Mouse (Mus musculus): ENCODE data around the gene Irgm1.
"Not testable (repeated sequence)": the region's sequence is repeated elsewhere in the genome, so short reads cannot be mapped to it uniquely, and the experiment has no call there.

Gene Irgm1

DNA sequence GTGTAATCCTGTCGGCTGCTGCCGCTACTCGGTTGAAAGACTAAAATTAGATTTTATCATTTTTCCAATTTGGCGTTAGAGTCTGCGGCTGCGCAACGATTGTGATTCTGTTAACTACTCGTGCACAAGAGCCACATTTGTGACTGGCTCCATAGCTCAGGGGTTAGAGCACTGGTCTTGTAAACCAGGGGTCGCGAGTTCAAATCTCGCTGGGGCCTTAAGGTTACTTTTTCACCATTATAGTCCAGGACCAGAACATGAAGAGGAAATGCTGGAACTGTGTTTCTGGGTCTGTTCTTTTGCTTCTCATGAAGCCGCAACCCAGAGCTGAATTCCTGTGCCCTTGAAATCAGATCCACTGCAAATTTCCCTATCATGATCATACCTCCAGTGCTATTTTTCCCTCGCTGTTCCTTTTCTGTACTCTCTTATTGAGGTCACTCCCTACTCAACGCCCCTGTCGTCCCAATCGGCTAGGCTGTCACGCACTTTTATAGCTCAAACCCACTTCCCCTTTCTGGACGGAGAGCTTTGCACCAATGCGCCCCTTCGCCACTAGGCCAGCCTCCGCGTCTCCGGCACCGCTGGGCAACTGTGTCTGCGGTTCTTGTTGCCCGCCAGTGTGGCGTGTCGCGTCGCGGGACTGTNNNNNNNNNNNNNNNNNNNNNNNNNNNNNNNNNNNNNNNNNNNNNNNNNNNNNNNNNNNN is 17.9 kb downstream of the Irgm1 start:
- peak; percentile 88 for DNase-seq (ENCODE audit: low spot score)

DNA sequence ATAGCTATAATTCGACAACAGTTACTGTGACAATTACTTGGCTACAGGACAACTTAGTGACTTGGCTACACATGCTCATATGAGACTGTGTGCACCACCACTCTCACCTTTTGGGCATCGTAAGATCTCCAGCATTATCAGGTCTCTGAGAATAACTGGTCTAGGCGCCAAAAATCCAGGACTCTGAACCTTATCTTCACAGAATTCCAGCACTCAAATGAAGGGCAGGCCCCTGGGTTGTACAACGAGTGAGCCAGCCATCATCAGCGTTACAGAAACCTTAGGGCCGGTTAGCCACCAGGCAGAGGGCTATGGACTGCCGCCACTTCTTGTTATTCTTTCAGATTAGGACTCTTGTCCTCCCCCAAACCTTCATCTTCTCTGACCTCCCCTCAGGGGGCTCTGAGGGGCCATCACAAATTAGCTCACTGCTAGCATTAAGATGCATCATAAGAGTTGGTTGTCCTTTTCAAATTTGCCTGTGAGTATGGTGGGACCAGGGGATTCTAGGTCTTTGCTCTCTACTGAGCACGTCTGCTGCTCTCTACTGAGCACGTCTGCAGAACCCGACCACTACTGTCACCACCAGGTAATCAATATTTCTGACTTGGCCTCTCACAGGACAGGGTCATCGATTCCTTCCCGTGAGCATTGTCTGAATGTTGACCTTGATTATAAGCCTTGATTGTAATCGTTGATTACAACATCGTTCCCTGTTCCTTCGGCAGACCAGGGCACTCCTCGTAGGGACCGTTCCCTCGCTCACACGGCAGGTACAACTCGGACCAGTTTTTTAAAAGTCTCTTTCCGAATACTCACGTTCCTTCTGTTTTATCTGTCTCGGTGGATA is 18.6 kb downstream of the Irgm1 start:
- no peak for DNase-seq (ENCODE audit: low spot score)

DNA sequence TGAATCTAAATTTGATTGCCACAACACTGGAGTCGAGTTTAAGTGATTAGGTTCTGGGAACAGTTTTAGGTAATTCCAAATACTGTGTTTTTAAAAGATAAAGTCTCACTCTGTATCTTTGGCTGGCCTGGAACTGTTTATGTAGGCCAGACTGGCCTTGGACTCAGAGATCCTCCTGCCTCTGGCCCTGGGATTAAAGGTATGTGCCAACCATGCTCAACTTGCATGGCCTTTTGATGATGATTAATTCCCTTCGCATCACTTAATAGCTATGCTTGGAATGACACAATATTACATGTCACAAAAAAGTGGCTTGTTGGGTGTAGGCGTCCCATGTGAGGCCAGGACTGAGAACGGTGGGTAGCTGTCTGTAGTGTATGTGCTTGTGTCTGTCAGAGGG is 19.3 kb downstream of the Irgm1 start:
- DNase-seq (ENCODE audit: low spot score) = no peak

DNA sequence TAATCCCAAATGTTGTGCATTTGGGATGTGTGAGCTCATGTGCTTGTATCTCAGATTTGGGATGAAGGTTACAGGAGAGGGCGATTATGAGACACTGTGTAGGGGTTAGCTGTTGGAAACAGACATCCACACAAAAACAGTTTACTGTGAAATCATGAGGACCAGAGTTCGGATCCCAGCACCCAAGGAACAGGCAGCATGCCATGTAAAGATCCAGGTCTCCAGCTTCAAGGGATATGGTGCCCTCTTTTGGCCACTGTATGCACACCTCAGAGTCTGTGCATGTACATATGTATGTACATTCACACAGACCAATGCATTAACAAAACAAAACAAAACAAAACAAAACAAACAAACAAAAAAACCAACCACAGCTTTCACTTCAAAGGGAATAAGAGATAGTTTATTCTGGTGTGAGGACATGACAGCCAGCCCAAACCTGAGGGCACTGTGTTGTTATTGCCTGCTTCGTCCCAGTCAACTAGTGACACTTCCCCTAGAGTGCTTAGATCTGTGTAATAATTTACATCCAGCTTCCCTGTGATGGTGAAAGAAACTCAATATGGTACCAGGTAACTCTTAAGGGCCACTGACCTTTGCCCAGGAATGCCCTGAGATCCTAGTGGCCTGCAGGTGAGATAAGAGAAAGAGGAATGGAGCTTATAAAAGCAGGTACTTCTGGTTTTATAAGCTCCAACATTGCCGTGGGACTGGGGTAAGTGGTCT is 20.1 kb downstream of the Irgm1 start:
- no peak for DNase-seq (ENCODE audit: low spot score)

DNA sequence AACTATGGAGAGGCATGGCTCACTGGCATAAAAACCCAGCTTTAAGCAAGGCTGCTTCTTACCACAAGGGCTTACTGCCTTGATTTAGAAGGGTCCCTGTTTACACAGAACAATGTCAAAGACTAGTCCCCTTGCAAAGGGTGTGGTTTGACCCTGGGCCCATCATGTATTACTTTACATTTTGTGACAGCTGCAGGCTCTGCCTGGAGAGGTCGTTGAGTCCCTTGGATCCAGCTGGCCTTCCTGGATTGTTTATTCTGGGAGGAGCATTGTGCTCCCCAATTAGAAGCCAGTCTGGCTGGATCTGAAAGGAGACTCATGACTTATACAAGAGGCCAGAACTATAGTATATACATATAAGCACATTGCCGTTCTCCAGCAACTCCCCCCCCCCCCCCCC is 21.2 kb downstream of the Irgm1 start:
- no peak for DNase-seq (ENCODE audit: low spot score)

DNA sequence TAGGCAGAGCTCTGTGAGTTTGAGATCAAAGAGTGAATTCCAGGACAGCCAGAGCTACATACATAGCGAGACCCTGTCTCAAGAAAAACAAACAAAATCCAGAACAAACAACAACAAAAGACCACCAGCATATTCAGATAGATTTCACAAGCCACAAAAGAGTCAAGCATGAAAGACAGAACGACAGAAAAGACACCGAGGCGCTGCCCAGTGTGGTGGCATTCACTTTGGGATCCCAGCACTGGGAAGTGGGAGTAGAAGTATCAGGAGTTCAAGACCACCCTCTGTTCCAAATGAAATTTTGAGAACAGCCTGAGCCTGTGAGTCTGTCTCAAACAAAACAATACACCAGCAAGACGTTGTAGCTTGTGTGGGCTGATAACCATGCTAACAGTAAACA is 24.6 kb downstream of the Irgm1 start:
- DNase-seq (ENCODE audit: low spot score) = no peak

DNA sequence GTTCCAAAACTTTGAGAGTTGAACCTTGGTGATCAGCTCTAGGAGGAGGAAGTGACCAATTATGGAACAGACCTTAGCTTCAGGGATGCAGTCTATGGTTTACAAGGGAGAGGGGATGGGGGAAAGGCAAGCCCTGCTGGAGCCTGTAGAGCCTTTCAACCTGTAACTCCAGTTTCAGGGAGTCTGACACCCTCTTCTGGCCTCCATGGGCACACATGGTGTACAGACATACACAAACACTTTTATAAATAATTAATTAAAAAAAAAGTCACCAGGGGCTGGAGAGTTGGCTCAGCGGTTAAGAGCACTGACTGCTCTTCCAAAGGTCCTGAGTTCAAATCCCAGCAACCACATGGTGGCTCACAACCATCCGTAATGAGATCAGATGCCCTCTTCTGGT is 25.1 kb downstream of the Irgm1 start:
- not testable (repeated sequence) for DNase-seq (ENCODE audit: low spot score)

DNA sequence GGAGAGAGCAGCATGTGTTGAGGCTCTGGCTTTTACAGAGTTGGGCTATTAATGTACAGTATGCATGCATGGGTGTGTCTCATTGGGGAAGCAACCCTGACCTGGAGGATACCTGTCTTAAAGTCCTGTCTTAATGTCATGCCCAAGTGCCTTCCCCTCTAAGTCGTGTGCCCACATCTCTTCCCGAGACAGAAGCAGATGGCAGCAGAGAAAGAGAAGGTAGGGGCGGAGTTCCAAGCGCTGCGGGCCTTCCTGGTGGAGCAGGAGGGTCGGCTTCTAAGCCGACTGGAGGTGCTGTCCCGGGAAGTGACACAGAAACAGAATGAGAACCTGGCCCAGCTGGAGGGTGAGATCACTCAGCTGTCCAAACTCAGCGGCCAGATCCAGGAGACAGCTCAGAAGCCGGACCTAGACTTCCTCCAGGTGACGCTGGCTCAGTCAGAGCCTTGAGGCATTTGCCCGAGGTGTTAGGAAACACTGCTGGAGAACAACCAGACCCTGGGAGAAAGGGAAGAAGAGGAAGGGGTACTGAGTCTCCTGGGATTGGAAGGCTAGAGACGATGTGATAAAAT is 26.2 kb downstream of the Irgm1 start:
- DNase-seq (ENCODE audit: low spot score) = no peak

DNA sequence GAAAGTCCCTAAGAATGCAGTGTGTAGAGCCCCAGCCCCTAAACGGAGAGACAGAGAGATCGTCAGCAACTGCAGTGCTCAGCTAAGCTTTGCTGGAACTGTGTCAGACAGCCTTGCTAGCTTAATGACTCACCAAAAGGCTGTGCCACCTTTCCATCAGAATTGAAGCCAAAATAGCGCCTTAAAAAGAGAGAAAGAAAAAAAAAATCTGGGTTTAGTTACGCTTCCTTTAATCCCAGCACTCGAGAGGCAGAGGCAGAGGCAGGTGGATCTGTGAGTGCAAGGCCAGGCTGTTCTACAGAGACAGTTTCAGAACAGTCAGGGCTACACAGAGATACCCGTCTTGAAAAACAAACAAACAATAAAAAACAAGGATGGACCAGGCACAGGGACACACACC is 27.2 kb downstream of the Irgm1 start:
- DNase-seq (ENCODE audit: low spot score) = no peak

DNA sequence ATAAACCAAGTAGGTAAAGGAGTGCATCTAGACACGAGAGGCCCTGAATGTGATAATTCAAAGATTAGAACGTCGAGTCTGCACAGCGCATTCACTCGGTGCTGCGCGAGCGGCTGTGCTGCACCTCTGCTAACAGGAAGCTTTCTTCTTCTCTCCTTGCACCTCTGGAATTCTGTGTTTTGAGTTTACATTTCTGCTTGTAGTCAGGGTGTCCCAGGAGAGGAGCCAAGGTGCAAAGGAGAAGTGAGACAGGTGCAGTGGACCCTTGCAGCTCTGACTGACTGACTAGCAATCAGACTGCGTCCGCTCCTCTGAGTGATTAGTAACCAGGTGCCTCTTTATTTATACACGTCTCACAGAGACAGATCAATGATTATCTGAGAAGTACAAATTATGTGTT is 28.3 kb downstream of the Irgm1 start:
- no peak for DNase-seq (ENCODE audit: low spot score)

DNA sequence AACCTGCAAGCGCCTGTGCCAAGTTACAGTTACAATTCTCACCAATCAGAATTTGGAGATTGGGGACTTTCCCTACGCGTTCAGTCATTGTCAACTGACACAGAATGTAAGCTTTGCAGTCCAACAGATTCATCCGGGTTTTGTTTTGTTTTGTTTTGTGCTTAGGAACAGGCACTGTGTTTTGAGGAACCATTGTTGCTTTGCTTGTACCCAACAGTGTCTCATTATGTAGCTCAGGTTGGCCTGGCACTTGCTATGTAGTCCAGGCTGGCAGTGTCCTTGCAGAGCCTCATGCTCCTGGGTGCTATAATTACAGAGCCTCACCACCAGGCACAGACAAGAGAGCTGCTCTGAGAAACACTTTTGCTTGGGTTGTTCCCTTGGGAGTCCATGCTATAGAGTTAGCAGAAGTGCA is 29.1 kb downstream of the Irgm1 start:
- DNase-seq (ENCODE audit: low spot score) = no peak

DNA sequence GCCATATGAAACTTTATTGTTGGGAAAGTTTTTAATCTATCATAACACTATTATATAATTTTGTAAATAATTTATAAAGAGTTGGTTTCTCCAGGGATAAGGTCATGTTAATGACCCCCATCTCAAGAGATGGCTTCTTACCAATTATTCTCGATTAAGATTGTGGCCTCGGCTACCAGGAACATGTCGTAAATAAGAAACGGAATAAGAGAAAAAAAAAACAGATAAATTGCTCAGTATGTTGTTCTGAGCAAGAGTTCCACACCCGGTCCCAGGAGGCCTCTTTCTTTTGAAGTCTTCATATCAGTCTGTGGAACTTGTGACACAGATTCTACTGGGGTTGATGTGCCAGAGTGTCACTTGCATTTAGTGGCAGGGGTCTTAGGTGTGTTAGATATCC is 30.3 kb downstream of the Irgm1 start:
- no peak for DNase-seq (ENCODE audit: low spot score)

DNA sequence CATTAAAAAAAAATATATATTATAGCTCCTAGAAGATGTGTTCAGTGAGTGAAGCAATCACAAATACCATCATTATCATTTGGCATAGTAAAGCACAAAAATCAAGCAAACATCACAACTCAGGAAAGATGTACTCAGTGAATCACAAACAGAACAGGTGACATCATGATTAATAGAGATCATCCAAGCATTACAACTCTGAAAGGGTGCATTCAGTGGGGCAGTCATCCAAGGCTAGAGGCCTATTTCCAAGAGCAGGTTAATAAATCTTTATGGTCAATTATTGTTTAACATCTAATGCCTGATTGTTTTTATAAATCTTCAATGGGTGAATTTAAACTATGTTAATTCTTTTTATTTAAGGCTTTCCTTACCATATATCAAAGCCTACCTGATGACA is 30.7 kb downstream of the Irgm1 start:
- DNase-seq (ENCODE audit: low spot score) = no peak

DNA sequence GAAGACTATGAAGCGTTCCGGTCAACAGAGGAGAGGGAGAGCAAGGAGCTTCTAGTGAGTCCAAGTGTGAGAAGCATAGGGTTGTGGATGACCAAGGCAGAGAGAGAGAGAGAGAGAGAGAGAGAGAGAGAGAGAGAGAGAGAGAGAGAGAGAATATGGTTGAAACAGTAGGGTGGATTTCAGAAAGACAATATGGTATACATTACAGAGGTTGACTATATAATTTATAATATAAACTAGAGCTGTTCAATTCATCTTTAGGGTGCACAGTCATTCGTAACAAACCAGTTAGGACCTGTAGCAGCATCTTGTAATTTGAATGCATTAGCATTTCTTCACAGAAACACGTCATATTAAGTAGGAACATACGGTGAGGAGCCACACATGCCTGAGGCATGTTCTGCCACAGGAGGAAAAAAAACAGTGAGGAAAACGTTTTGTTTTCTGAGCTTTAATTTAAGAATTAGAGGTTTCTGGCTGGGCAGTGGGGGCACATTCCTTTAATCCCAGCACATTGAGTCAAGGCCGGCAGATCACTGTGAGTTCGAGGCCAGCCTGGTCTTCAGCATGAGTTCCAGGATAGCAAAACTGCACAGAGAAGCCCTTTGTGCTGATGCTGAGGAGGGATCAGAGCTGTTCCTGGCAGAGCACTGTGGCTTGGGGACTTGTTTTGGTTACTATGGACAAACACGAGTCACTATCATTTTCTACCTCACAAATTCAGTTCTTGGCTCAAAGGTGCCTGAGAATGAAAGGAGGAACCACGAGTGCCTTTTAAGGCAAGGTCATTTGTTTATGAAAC is 32.4 kb downstream of the Irgm1 start:
- no peak for DNase-seq (ENCODE audit: low spot score)

DNA sequence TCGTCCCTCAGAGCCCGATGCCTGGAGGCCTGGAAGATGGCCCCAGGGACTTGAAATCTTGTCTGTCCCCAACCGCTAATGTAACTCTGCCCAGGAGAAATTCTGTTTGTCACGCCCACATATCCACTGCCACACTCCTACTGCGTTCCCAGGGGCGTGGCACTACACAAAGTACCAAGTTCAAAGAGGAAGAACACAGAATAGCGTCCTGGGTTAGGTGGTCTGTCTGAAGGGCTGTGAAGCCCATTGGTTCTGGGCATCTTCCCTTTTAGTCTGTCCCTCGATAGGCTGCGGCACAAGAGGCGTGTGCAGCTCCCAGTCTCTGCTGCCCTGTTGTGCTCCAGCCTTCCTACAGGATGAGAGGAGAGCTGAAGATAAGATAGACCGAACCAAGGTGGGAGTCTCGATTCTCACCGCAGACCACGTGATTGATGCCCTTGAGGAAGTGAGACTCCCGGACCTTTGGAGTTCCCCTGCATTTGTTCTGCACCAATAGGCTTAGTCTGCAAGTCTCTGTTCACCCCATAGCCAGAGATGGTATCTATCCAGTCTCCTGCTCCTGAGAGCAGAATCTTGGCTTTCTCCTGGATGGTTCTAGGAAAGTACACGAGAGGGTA is 33.2 kb downstream of the Irgm1 start:
- DNase-seq (ENCODE audit: low spot score) = no peak

DNA sequence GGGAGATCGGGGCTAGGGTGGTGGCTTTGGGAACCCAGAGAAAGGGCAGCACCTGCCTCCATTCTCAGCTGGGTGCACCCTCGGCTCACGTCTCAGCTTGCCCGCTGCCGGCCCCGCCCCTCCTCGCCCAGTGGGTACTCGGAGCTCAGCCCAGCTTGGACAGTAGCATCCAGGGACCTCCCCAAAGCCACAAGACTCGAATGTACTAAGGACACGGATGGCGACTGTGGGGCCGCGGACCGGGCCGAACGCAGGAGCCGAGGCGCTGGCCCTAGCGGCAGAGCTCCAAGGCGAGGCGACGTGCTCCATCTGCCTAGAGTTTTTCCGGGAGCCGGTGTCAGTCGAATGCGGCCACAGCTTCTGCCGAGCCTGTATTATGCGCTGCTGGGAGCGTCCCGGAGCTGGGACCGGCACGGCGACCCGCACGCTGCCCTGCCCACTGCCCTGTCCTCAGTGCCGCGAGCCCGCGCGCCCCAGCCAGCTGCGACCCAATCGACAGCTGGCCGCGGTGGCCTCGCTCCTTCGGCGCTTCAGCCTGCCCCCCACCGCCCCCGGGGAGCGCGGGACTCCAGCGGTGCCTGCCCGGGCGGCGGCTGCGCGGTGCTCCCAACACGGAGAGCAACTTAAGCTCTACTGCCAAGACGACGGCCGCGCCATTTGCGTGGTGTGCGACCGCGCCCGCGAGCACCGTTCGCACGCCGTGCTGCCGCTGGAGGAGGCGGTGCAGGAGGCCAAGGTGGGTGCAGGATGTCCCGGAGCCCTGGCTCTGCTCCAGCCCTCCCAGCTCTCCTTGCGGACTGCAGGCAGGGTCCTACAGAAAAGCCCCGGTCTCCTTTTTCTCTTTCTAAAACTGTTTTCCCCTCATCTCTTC is 33.9 kb downstream of the Irgm1 start:
- peak; percentile 82 for DNase-seq (ENCODE audit: low spot score)

DNA sequence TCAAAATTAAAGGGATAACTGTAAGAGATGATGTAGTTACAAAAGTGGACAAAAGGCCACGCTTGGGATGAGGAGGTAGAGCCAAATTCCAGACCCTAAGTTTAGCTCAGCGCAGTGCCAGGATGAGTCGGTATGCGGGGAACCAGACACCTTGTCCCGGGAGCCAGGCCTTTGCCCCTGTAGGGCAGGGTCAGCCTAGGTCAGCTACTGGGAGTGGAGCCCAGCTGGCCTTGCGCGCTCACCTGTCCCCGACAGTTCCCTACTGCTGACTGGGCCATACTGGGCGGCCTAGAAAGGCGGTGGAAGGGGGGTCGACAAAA is 34.5 kb downstream of the Irgm1 start:
- DNase-seq (ENCODE audit: low spot score) = no peak

DNA sequence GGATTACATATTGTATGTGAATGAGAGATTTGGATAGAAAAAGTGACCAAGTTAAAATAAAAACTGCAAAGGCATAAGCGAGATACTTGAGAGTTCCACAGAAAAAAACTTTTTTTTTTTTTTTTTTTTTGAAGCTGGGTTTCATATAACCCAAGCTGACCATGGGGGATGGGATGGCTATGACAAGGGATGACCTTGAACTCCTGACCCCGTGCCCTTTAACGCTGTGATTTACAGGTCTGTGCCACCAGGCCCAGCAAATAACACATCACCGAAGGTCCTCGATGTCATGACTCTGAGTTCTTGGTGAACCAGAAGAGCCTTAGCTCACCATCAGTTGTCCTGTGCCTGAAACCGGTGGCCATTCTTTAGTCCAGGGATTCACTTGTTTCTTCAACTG is 35.6 kb downstream of the Irgm1 start:
- no peak for DNase-seq (ENCODE audit: low spot score)

DNA sequence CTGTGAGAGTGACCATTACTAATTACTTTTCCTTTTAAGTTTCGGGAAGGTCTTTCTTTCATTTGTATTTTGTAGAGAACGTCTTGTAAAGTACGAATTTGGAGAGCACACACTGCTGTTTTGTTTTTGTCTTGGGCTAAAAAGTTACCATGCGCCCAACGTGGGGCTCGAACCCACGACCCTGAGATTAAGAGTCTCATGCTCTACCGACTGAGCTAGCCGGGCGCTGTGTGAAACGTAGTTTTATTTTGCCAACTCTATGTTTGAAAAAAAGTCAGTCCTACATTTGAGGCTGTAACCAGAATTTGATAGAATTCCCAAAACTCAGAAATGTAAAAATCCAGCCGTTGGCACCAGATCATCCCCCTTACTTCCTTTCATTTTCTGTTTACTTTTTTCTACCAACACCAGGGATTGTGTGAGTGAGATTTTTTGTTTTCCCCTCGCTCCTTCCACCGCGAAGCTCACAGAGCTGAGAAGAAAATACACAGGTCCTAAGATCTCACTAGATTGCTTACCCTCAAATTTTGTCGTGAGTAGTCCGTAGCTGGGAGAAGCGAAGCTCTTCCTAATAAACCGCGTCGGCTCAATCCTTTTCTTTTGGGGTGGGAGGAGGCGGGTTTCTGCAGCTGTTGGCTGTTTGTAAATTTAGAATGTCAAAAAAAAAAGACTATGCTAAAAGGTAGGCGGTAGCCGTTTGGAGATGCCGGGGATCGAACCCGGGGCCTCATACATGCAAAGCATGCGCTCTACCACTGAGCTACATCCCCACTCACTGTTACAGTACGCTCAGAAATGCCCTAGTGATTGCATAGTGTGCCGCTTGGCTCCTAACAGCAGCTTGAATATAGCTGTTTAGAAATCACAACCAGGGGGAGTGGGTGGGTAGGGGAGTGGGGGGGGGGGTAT is 37.5 kb downstream of the Irgm1 start:
- peak; percentile 91 for DNase-seq (ENCODE audit: low spot score)

All from urinary bladder, postnatal 14 days (tissue).